ENCODE assay signal across 8 mouse cellular contexts in the genomic region with DNA sequence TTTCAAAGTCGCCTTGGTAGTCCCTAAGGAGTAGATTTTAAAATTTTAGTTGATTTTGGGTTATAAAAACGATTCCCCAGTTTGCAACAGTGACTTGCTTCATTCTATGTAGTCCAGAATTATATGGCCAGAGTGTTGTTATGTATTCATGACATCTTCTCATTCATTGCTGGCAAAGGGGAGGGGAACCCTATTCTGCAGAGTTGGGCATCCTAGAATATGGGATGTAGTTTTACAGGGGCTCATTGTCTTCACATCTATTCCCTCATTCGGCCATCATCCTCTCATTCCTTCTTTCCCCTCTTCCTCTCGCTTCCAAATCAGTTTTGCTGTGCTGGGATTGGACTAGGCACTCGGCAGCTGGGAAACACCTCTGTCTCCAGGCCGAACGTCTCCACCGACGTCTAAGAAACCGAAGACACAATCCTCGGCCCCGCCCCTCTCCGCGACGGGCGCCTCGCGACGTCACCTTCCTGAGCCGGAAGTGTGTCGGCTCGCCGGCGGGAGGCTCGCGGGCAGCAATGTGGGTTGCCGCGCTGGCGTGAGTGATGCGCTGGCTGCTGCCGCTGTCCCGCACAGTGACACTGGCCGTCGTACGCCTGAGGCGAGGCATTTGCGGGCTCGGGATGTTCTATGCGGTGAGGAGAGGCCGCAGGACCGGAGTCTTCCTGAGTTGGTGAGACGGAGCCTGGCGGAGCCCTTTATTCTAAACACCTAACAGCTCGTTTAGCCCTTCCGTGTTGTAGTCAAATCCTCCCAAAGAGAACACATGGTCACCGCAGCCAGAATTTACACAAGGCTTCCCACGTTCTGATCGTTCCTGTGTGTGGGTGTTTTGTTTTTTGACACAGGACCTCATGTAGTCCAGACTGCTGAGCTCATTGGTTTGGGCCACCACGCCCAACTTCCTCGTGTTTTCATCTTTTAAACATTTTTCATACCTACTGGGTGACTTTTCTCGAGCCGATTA. TPM values are rescaled to one million over a fixed set of nuclear protein-coding genes. Genes with fewer than 3 reads are reported as not detected.
DNase-seq lines count a peak whose midpoint lies in the region; ATAC-seq and TF ChIP-seq lines count a peak whose summit lies in the region.

Rnaseh1 (plus strand) TSS at position 462 of the 970 bp plus-strand sequence.

- WGBS in forebrain, embryonic 13.5 days = 2% methylated on average over 52 of the region's 52 CpGs
- 1% methylated on average over 52 of the region's 52 CpGs for WGBS in heart, postnatal 0 days
- WGBS in liver, embryonic 15.5 days (ENCODE audit: insufficient replicate concordance) = 2% methylated on average over 52 of the region's 52 CpGs
- 2% methylated on average over 52 of the region's 52 CpGs for WGBS in neural tube, embryonic 11.5 days
- 1% methylated on average over 52 of the region's 52 CpGs for WGBS in stomach, embryonic 16.5 days

- no peaks in the 10 kb centered on the region for H3K4me1 ChIP-seq in ES-Bruce4 (ENCODE audit: control insufficient read depth, insufficient read depth, low read length)
- peaks cover 10% of the 10 kb centered on the region for H3K4me1 ChIP-seq in forebrain, embryonic 13.5 days
- peaks cover 6% of the 10 kb centered on the region; the same call in 1 of the 2 replicates for H3K4me1 ChIP-seq in heart, postnatal 0 days (ENCODE audit: control insufficient read depth, insufficient read depth)
- peaks cover 18% of the 10 kb centered on the region for H3K4me1 ChIP-seq in liver, embryonic 15.5 days (replicated peaks)
- 0 out of 2 replicates have a peak, but pooled peaks cover 7% of the 10 kb centered on the region for H3K4me1 ChIP-seq in neural tube, embryonic 11.5 days (ENCODE audit: control insufficient read depth, insufficient read depth, low read length)
- H3K4me1 ChIP-seq in stomach, embryonic 16.5 days (ENCODE audit: control insufficient read depth, insufficient read depth, low read length) = peaks cover 8% of the 10 kb centered on the region

- H3K27ac ChIP-seq in ES-Bruce4 (ENCODE audit: insufficient read depth, low read length) = no peak within 1 kb of the TSS
- peak within 1 kb of the TSS; percentile 80 for H3K27ac ChIP-seq in forebrain, embryonic 13.5 days
- H3K27ac ChIP-seq in heart, postnatal 0 days (ENCODE audit: low read depth) = 0 out of 2 replicates have a peak within 1 kb of the TSS, but pooled peaks have one; percentile 27
- peak within 1 kb of the TSS; percentile 77 for H3K27ac ChIP-seq in liver, embryonic 15.5 days (replicated peaks)
- 0 out of 2 replicates have a peak within 1 kb of the TSS, but pooled peaks have one; percentile 4 for H3K27ac ChIP-seq in neural tube, embryonic 11.5 days (ENCODE audit: low read depth, low read length)
- peak within 1 kb of the TSS; percentile 61 for H3K27ac ChIP-seq in stomach, embryonic 16.5 days (ENCODE audit: low read length)

- peak; percentile 74 for DNase-seq in heart, postnatal 0 days (ENCODE audit: low spot score)
- DNase-seq in kidney, postnatal 4 days = peak; percentile 95
- peak; percentile 94 for DNase-seq in neural tube, embryonic 11.5 days (ENCODE audit: low spot score)

- peaks cover 4% of the 10 kb centered on the region for H3K36me3 ChIP-seq in ES-Bruce4 (ENCODE audit: control insufficient read depth, insufficient read depth, low read length, poor library complexity, severe bottlenecking)
- H3K36me3 ChIP-seq in forebrain, embryonic 13.5 days (ENCODE audit: poor library complexity, severe bottlenecking) = peaks cover 19% of the 10 kb centered on the region
- H3K36me3 ChIP-seq in heart, postnatal 0 days (replicated peaks; ENCODE audit: control insufficient read depth, insufficient read depth, low read length) = peaks cover 18% of the 10 kb centered on the region; the same call in 1 of the 2 replicates
- H3K36me3 ChIP-seq in liver, embryonic 15.5 days (replicated peaks) = peaks cover 20% of the 10 kb centered on the region; the same call in 1 of the 2 replicates
- no peaks in the 10 kb centered on the region for H3K36me3 ChIP-seq in neural tube, embryonic 11.5 days (ENCODE audit: control insufficient read depth, insufficient read depth, low read length)
- no peaks in the 10 kb centered on the region for H3K36me3 ChIP-seq in stomach, embryonic 16.5 days (ENCODE audit: control insufficient read depth, insufficient read depth, low read length)

- no peak for TF ChIP-seq EP300 in ES-Bruce4 (IDR thresholded peaks at IDR 0.05; ENCODE audit: insufficient read depth, low read depth, low read length)
- TF ChIP-seq EP300 in heart, postnatal 0 days (IDR thresholded peaks at IDR 0.05; ENCODE audit: low read depth) = no peak

- H3K9ac ChIP-seq in ES-Bruce4 (ENCODE audit: low read depth, poor library complexity, severe bottlenecking) = peak within 1 kb of the TSS; percentile 69
- peak within 1 kb of the TSS; percentile 88 for H3K9ac ChIP-seq in forebrain, embryonic 13.5 days
- H3K9ac ChIP-seq in heart, postnatal 0 days (replicated peaks; ENCODE audit: low read depth, low read length) = peak within 1 kb of the TSS; percentile 59
- peak within 1 kb of the TSS; percentile 83 for H3K9ac ChIP-seq in liver, embryonic 15.5 days
- peak within 1 kb of the TSS; percentile 71 for H3K9ac ChIP-seq in neural tube, embryonic 11.5 days (ENCODE audit: low read length)
- H3K9ac ChIP-seq in stomach, embryonic 16.5 days (ENCODE audit: low read length) = peak within 1 kb of the TSS; percentile 87

- no peaks in the 10 kb centered on the region for H3K27me3 ChIP-seq in ES-Bruce4 (ENCODE audit: control insufficient read depth, insufficient read depth, low read length, poor library complexity, severe bottlenecking)
- peaks cover 15% of the 10 kb centered on the region for H3K27me3 ChIP-seq in forebrain, embryonic 13.5 days
- H3K27me3 ChIP-seq in heart, postnatal 0 days (ENCODE audit: control insufficient read depth, insufficient read depth, low read length) = no peaks in the 10 kb centered on the region
- peaks cover 10% of the 10 kb centered on the region; the same call in 1 of the 2 replicates for H3K27me3 ChIP-seq in liver, embryonic 15.5 days
- no peaks in the 10 kb centered on the region for H3K27me3 ChIP-seq in neural tube, embryonic 11.5 days (ENCODE audit: control insufficient read depth, insufficient read depth, low read length)
- no peaks in the 10 kb centered on the region for H3K27me3 ChIP-seq in stomach, embryonic 16.5 days (ENCODE audit: control insufficient read depth, insufficient read depth, low read length)

- no peaks in the 10 kb centered on the region for H3K9me3 ChIP-seq in ES-Bruce4 (replicated peaks; ENCODE audit: control insufficient read depth, insufficient read depth, low read length, poor library complexity, severe bottlenecking)
- no peaks in the 10 kb centered on the region for H3K9me3 ChIP-seq in forebrain, embryonic 13.5 days (replicated peaks)
- H3K9me3 ChIP-seq in heart, postnatal 0 days (replicated peaks; ENCODE audit: control insufficient read depth, low read length) = no peaks in the 10 kb centered on the region
- H3K9me3 ChIP-seq in liver, embryonic 15.5 days (replicated peaks) = no peaks in the 10 kb centered on the region
- H3K9me3 ChIP-seq in neural tube, embryonic 11.5 days (ENCODE audit: control insufficient read depth, low read length) = no peaks in the 10 kb centered on the region
- no peaks in the 10 kb centered on the region for H3K9me3 ChIP-seq in stomach, embryonic 16.5 days (replicated peaks; ENCODE audit: control insufficient read depth, low read length)

- H3K4me3 ChIP-seq in ES-Bruce4 (ENCODE audit: low read depth, low read length) = peak within 1 kb of the TSS; percentile 92
- H3K4me3 ChIP-seq in forebrain, embryonic 13.5 days = peak within 1 kb of the TSS; percentile 90
- peak within 1 kb of the TSS; percentile 75 for H3K4me3 ChIP-seq in heart, postnatal 0 days (ENCODE audit: low read depth, low read length)
- peak within 1 kb of the TSS; percentile 85 for H3K4me3 ChIP-seq in liver, embryonic 15.5 days (replicated peaks)
- peak within 1 kb of the TSS; percentile 77 for H3K4me3 ChIP-seq in neural tube, embryonic 11.5 days (ENCODE audit: low read depth, low read length)
- peak within 1 kb of the TSS; percentile 88 for H3K4me3 ChIP-seq in stomach, embryonic 16.5 days (replicated peaks; ENCODE audit: low read length)

- no peak for TF ChIP-seq CTCF in ES-Bruce4 (IDR thresholded peaks at IDR 0.05; ENCODE audit: low read depth, low read length)
- no peak for TF ChIP-seq CTCF in heart, postnatal 0 days (IDR thresholded peaks at IDR 0.05; ENCODE audit: low read depth)

- TF ChIP-seq POLR2A in ES-Bruce4 (IDR thresholded peaks at IDR 0.05; ENCODE audit: insufficient read depth, low read length) = peak; percentile 68

- H3K4me2 ChIP-seq in forebrain, embryonic 13.5 days = peak within 1 kb of the TSS; percentile 79
- peak within 1 kb of the TSS; percentile 76 for H3K4me2 ChIP-seq in heart, postnatal 0 days (ENCODE audit: low read depth, low read length)
- peak within 1 kb of the TSS; percentile 76 for H3K4me2 ChIP-seq in liver, embryonic 15.5 days
- peak within 1 kb of the TSS; percentile 44 for H3K4me2 ChIP-seq in neural tube, embryonic 11.5 days (ENCODE audit: low read depth)
- peak within 1 kb of the TSS; percentile 70 for H3K4me2 ChIP-seq in stomach, embryonic 16.5 days (ENCODE audit: low read depth, low read length)

- ATAC-seq in cerebellum, adult (ENCODE audit: insufficient number of reproducible peaks, low FRiP score, low TSS enrichment) = peak; percentile 94
- ATAC-seq in forebrain, embryonic 13.5 days = peak; percentile 97
- peak; percentile 90 for ATAC-seq in heart, postnatal 0 days (ENCODE audit: insufficient read depth, low read depth)
- ATAC-seq in liver, embryonic 15.5 days (ENCODE audit: insufficient read depth) = peak; percentile 90
- peak; percentile 96 for ATAC-seq in neural tube, embryonic 11.5 days (ENCODE audit: insufficient read depth, low FRiP score, low TSS enrichment)
- ATAC-seq in stomach, embryonic 16.5 days (ENCODE audit: insufficient read depth, low FRiP score) = peak; percentile 95

RNA-seq across cellular contexts. Expression of gene Rnaseh1, which starts in this region (rescaled TPM):
- 31.1 and 37.0 TPM in 2 replicates for polyA plus RNA-seq in ES-Bruce4 (2011; ENCODE audit: insufficient read depth, insufficient read length, low read depth, missing spikeins)
- polyA plus RNA-seq in forebrain, embryonic 13.5 days (2015; fragmentation: Nextera tagmentation; extraction: Ambion mirVana) = 28.4 and 29.6 TPM in 2 replicates
- 4.1 and 17.7 TPM in 2 replicates for total RNA-seq in heart, postnatal 0 days (2014; rRNA removed; ENCODE audit: low replicate concordance)
- polyA plus RNA-seq in heart, postnatal 0 days (2015; fragmentation: Nextera tagmentation; extraction: Ambion mirVana) = 11.6 and 12.6 TPM in 2 replicates
- polyA plus RNA-seq in liver, embryonic 15.5 days (2015; fragmentation: Nextera tagmentation; extraction: Ambion mirVana) = 10.8 and 11.7 TPM in 2 replicates
- 25.7 and 28.5 TPM in 2 replicates for polyA plus RNA-seq in neural tube, embryonic 11.5 days (2014; fragmentation: Nextera tagmentation; extraction: Ambion mirVana)
- polyA plus RNA-seq in stomach, embryonic 16.5 days (2015; fragmentation: Nextera tagmentation; extraction: Ambion mirVana) = 27.2 and 28.3 TPM in 2 replicates
